Mouse (Mus musculus) ES-E14 (cell line): ENCODE results near the gene Rhd.

ENCODE experiments used
- CHD2 ChIP-seq: IDR thresholded peaks from 2 replicates; pipeline ENCODE4 v1.6.1; 2014; ENCODE audit warnings: mild to moderate bottlenecking, low read depth, low read length, inconsistent platforms
- HCFC1 ChIP-seq: IDR thresholded peaks from 2 replicates; pipeline ENCODE4 v1.6.1; 2012; ENCODE audit warnings: low read length, inconsistent platforms, borderline replicate concordance; ENCODE audit not compliant: insufficient read depth
- ZNF384 ChIP-seq: IDR thresholded peaks from 2 replicates; pipeline ENCODE4 v1.6.1; 2012; ENCODE audit warnings: low read depth, low read length, inconsistent platforms

GRCm38 (mm10) chr4:134826348-134826747 lies 38.0 kb upstream of the Rhd start:
- TF ChIP-seq ZNF384 (no peak), HCFC1 (no peak), CHD2 (no peak)
